Mouse (Mus musculus) testis, adult 2 months (tissue): ENCODE measurements at regions not wholly inside any gene's neighbourhood (a gene's known extent, or its start where the extent isn't known, plus 50 kb on each side); places are given as distances from the start of the nearest gene placed in this dataset.

ENCODE experiments used
- CTCF ChIP-seq: fragments of 200-500 bp; IDR thresholded peaks from 2 replicates; pipeline ENCODE4 v1.5.1; 2012; ENCODE audit warnings: low read depth, mild to moderate bottlenecking, inconsistent platforms, low read length, moderate library complexity; ENCODE audit not compliant: control insufficient read depth, insufficient read depth, insufficient replicate concordance
- POLR2A ChIP-seq: fragments of 200-500 bp; IDR thresholded peaks from 2 replicates; pipeline ENCODE4 v1.6.1; 2012; ENCODE audit warnings: low read depth, mild to moderate bottlenecking, inconsistent platforms, low read length, moderate library complexity; ENCODE audit not compliant: control insufficient read depth

GRCm38 (mm10) chr17:82857199-82858147 lies 357.6 kb upstream of the Pkdcc start:
- no peak for TF ChIP-seq POLR2A
- peak; percentile 88 for TF ChIP-seq CTCF
